ENCODE assay signal across 8 mouse cellular contexts in genomic region chr5:43360298-43360697, GRCm38 (mm10).
DNase-seq lines count a peak whose midpoint lies in the region; ATAC-seq and TF ChIP-seq lines count a peak whose summit lies in the region.

No protein-coding gene starts in this region.

- no peak for TF ChIP-seq POLR2A in thymus, adult 2 months (IDR thresholded peaks at IDR 0.05; ENCODE audit: control insufficient read depth, extremely low read depth, insufficient read depth, low read length, poor library complexity)

- no peaks in the 10 kb centered on the region for H3K9me3 ChIP-seq in heart, embryonic 10.5 days
- no peaks in the 10 kb centered on the region for H3K9me3 ChIP-seq in lung, embryonic 14.5 days (ENCODE audit: low read depth, low read length)

- no peaks in the 10 kb centered on the region for H3K36me3 ChIP-seq in heart, embryonic 10.5 days
- H3K36me3 ChIP-seq in thymus, adult 2 months (ENCODE audit: control insufficient read depth, insufficient read depth, low read length), result no peaks in the 10 kb centered on the region
- H3K36me3 ChIP-seq in lung, embryonic 14.5 days (ENCODE audit: insufficient read depth), result no peaks in the 10 kb centered on the region

- WGBS in heart, embryonic 10.5 days, result 37% methylated on average over 3 of the region's 3 CpGs
- 39% methylated on average over 3 of the region's 3 CpGs for WGBS in thymus, adult 2 months
- 42% methylated on average over 3 of the region's 3 CpGs for WGBS in lung, embryonic 14.5 days

- no peak overlapping the region for H3K27ac ChIP-seq in heart, embryonic 10.5 days
- H3K27ac ChIP-seq in thymus, adult 2 months (ENCODE audit: control insufficient read depth, insufficient read depth, low read length), result no peak overlapping the region
- H3K27ac ChIP-seq in lung, embryonic 14.5 days (ENCODE audit: low read depth), result no peak overlapping the region

- intact Hi-C loops in heart, postnatal 10 days (cut with DNase I), result loop anchor here (1.0 to 2.0 kb wide), 2 partner anchors 948 to 1473 kb away; no protein-coding TSS in a partner anchor

- no peak overlapping the region for H3K9ac ChIP-seq in lung, embryonic 14.5 days

- no peak overlapping the region for H3K4me2 ChIP-seq in lung, embryonic 14.5 days

- no peak overlapping the region for H3K4me3 ChIP-seq in heart, embryonic 10.5 days
- no peak overlapping the region for H3K4me3 ChIP-seq in thymus, adult 2 months (ENCODE audit: control insufficient read depth, insufficient read depth, low read length)
- H3K4me3 ChIP-seq in lung, embryonic 14.5 days (ENCODE audit: low read depth, low read length), result no peak overlapping the region

- peak; percentile 29 to 46 for DNase-seq in heart, postnatal 10 days
- no peak for DNase-seq in heart, embryonic 10.5 days (ENCODE audit: low spot score)
- DNase-seq in thymus, adult 2 months, result peak; percentile 27
- DNase-seq in thymus, adult 18-20 months, result no peak
- DNase-seq in cerebellum, postnatal 36 days, result peak; percentile 44 to 47
- DNase-seq in lung, embryonic 14.5 days, result peak; percentile 87
- DNase-seq in spleen, postnatal 4 days (ENCODE audit: low spot score in 2 of 2), result no peak
- DNase-seq in urinary bladder, postnatal 10 days (ENCODE audit: low spot score), result no peak

- no peak for TF ChIP-seq CTCF in thymus, adult 2 months (IDR thresholded peaks at IDR 0.05; ENCODE audit: borderline replicate concordance, control insufficient read depth, extremely low read depth, insufficient read depth, low read length, poor library complexity)
- peak; percentile 74 for TF ChIP-seq CTCF in lung, embryonic 14.5 days (IDR thresholded peaks at IDR 0.05; ENCODE audit: low read depth)

- no peaks in the 10 kb centered on the region for H3K27me3 ChIP-seq in heart, embryonic 10.5 days (ENCODE audit: insufficient read depth, poor library complexity, severe bottlenecking)
- no peaks in the 10 kb centered on the region for H3K27me3 ChIP-seq in thymus, adult 2 months (ENCODE audit: control insufficient read depth, insufficient read depth, low read length)
- H3K27me3 ChIP-seq in lung, embryonic 14.5 days (ENCODE audit: insufficient read depth, low read length), result no peaks in the 10 kb centered on the region

- H3K4me1 ChIP-seq in heart, embryonic 10.5 days, result peaks cover 16% of the 10 kb centered on the region; the same call in 1 of the 2 replicates
- H3K4me1 ChIP-seq in thymus, adult 2 months (replicated peaks; ENCODE audit: control insufficient read depth, insufficient read depth, low read length), result peaks cover 3% of the 10 kb centered on the region
- no peaks in the 10 kb centered on the region for H3K4me1 ChIP-seq in lung, embryonic 14.5 days (ENCODE audit: insufficient read depth)

- no peak for ATAC-seq in lung, embryonic 14.5 days (ENCODE audit: insufficient read depth)

Comparison
In these comparisons a context has a peak if more than half of its experiments do, and no peak if none do; other contexts are left out.
1. DNase-seq: peak in heart, postnatal 10 days (2 of 2), thymus, adult 2 months (single experiment), cerebellum, postnatal 36 days (2 of 2) and lung, embryonic 14.5 days (single experiment); none in heart, embryonic 10.5 days (single experiment), thymus, adult 18-20 months (0 of 2), spleen, postnatal 4 days (0 of 2) and urinary bladder, postnatal 10 days (single experiment).